Mouse (Mus musculus): ENCODE data around the gene Rprm.

The Rprm gene

GRCm38 (mm10) chr2:54085430-54086087 lies at the start of gene Rprm:
Rprm (minus strand) TSS chr2:54085552.
- DNase-seq (ENCODE audit: low spot score), result peak; percentile 1

- no peak for DNase-seq (ENCODE audit: low spot score)
Observed at GRCm38 (mm10) chr2:54119305-54119704, 34.0 kb upstream of the Rprm start.

- DNase-seq (ENCODE audit: low spot score), result no peak
Observed at GRCm38 (mm10) chr2:54118881-54119280, 33.5 kb upstream of the Rprm start.

- DNase-seq (ENCODE audit: low spot score), result no peak
Observed at GRCm38 (mm10) chr2:54111294-54111693, 25.9 kb upstream of the Rprm start.

GRCm38 (mm10) chr2:54106232-54106726 lies 20.9 kb upstream of the Rprm start:
- DNase-seq (ENCODE audit: low spot score), result no peak

- no peak for DNase-seq (ENCODE audit: low spot score)
Observed at GRCm38 (mm10) chr2:54099939-54100338, 14.6 kb upstream of the Rprm start.

GRCm38 (mm10) chr2:54092616-54093015 lies 7.3 kb upstream of the Rprm start:
- DNase-seq (ENCODE audit: low spot score), result no peak

- DNase-seq (ENCODE audit: low spot score), result no peak
Observed at GRCm38 (mm10) chr2:54086254-54086653, 902 bp upstream of the Rprm start.

GRCm38 (mm10) chr2:54084737-54085429 lies 469 bp downstream of the Rprm start:
- DNase-seq (ENCODE audit: low spot score), result no peak

- no peak for DNase-seq (ENCODE audit: low spot score)
Observed at GRCm38 (mm10) chr2:54083861-54084736, 1.3 kb downstream of the Rprm start.

GRCm38 (mm10) chr2:54078961-54079360 lies 6.4 kb downstream of the Rprm start:
- no peak for DNase-seq (ENCODE audit: low spot score)

GRCm38 (mm10) chr2:54071526-54071925 lies 13.8 kb downstream of the Rprm start:
- no peak for DNase-seq (ENCODE audit: low spot score)

GRCm38 (mm10) chr2:54062421-54062820 lies 22.9 kb downstream of the Rprm start:
- no peak for DNase-seq (ENCODE audit: low spot score)

- DNase-seq (ENCODE audit: low spot score), result no peak
Observed at GRCm38 (mm10) chr2:54061039-54061438, 24.3 kb downstream of the Rprm start.
